Mouse (Mus musculus) erythroblast, embryonic 14.5 days (primary cell): ENCODE results near the gene 6030458C11Rik.

Experiments used
- GATA1 ChIP-seq: IDR thresholded peaks from 2 replicates; pipeline ENCODE4 v1.6.1; 2012; ENCODE audit warnings: low read length, inconsistent platforms, mixed read lengths
- TAL1 ChIP-seq: IDR thresholded peaks from 3 replicates; pipeline ENCODE4 v1.6.1; 2012; ENCODE audit warnings: low read length, inconsistent platforms, mixed read lengths

- no peak for TF ChIP-seq TAL1
- no peak for TF ChIP-seq GATA1
Observed at GRCm38 (mm10) chr15:12865595-12866314, 41.3 kb upstream of the 6030458C11Rik start.
